Mouse (Mus musculus) midbrain, postnatal 0 days (tissue): ENCODE measurements around the gene Pcyox1. TPM values are rescaled to one million over a fixed set of nuclear protein-coding genes. Genes with fewer than 3 reads are reported as not detected.

Source experiments
- ATAC-seq: fragments of 200-750 bp; cut with Nextera tagmentation; 2 replicates; pipeline ENCODE4 v1.8.0; 2017; ENCODE audit warnings: moderate number of reproducible peaks, mild to moderate bottlenecking, moderate TSS enrichment, moderate library complexity; ENCODE audit not compliant: low FRiP score
- DNase-seq: peaks from one replicate; pipeline ENCODE4 v3.0.0-alpha.2; 2015; ENCODE audit warnings: low spot score
- H3K27ac ChIP-seq: fragments of 300-500 bp; sonication (generic); 2 replicates; pipeline ENCODE4 v1.5.1; 2014; ENCODE audit warnings: low read depth, mild to moderate bottlenecking, low read length, mixed read lengths
- H3K27me3 ChIP-seq: fragments of 300-500 bp; sonication (generic); 2 replicates; pipeline ENCODE4 v1.6.1; 2014; ENCODE audit warnings: low read length, control low read depth, mixed read lengths; ENCODE audit not compliant: insufficient read depth
- H3K36me3 ChIP-seq: fragments of 300-500 bp; sonication (generic); 2 replicates; pipeline ENCODE4 v1.6.1; 2014; ENCODE audit warnings: low read length, control low read depth, mixed read lengths; ENCODE audit not compliant: insufficient read depth
- H3K4me1 ChIP-seq: fragments of 300-500 bp; sonication (generic); 2 replicates; pipeline ENCODE4 v1.6.1; 2014; ENCODE audit warnings: mild to moderate bottlenecking, control low read depth, antibody characterized with exemption, low read length, mixed read lengths; ENCODE audit not compliant: insufficient read depth
- H3K4me2 ChIP-seq: fragments of 300-500 bp; sonication (generic); 2 replicates; pipeline ENCODE4 v1.6.1; 2014; ENCODE audit warnings: low read depth, mild to moderate bottlenecking, low read length, mixed read lengths; ENCODE audit not compliant: poor library complexity, severe bottlenecking
- H3K4me3 ChIP-seq: fragments of 300-500 bp; sonication (generic); 2 replicates; pipeline ENCODE4 v1.5.1; 2014; ENCODE audit warnings: low read depth, mild to moderate bottlenecking, low read length, moderate library complexity
- H3K9ac ChIP-seq: fragments of 300-500 bp; sonication (generic); replicated peaks from 2 replicates; pipeline ENCODE4 v1.6.1; 2014; ENCODE audit warnings: mild to moderate bottlenecking, low read length, moderate library complexity, mixed read lengths; ENCODE audit not compliant: poor library complexity, severe bottlenecking
- H3K9me3 ChIP-seq: fragments of 300-500 bp; sonication (generic); 2 replicates; pipeline ENCODE4 v1.6.1; 2016; ENCODE audit warnings: low read length, control low read depth
- CTCF ChIP-seq: IDR thresholded peaks from 2 replicates; pipeline ENCODE4 v1.5.1; 2016; ENCODE audit warnings: antibody characterized with exemption, mild to moderate bottlenecking
- WGBS: fragments of 180-500 bp; shearing (Covaris S2); extraction: QIAGEN DNeasy Blood & Tissue Kit; methylation state at CpG from one replicate; pipeline ENCODE4 v1.1.7; 2014; 5-methylcytosine and 5-hydroxymethylcytosine counted together
- polyA plus RNA-seq: library from polyadenylated mRNA; unstranded; fragments of >200 nt; fragmentation: Nextera tagmentation; extraction: Ambion mirVana; gene quantifications from 2 replicates; pipeline ENCODE4 v1.2.1, GENCODE M21; 2015
- total RNA-seq: library from RNA; depleted of rRNA; stranded (reverse); fragments of >200 nt; gene quantifications from 2 replicates; pipeline ENCODE4 v1.2.3, GENCODE M21; 2014

Pcyox1 gene
- total and polyA plus RNA-seq, 2 experiments from 2014 or later, result 95.4 to 108 TPM

DNA sequence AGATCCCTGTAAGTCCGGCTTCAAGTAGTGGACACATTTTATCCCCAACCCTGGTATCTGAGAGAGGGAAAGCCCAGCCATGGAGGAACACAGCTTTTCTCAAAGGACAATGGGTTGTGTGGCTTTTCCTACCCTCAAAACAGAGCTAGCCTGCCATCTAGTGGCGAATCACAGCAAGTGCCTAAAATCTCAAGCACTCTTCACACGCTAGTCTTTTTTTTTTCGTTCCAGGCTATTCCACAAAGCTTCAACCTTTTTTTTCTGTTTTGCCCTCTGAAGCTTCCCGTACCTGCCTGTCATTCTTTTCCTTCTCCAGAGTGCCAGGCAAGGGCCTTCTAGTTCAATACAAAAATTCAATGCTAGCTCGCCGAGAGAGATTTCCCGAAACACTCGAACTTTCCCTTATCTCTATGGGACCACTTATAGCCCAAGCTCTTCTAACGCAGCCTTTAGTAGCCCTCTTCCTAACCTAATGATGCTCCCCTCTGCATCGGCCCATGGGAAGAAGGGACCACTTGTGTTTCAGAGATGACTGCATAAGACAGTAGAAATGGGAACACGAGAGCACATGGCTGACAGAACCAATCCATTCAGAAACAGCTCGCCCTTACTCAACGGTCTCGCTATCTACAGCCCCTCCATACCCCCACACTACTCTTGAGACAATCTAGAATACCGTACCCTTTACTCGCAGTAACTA is 32.4 kb downstream of the Pcyox1 start:
- Histone ChIP-seq H3K4me3 (peak overlapping the region; percentile 58), H3K27ac (peak overlapping the region; percentile 86), H3K9me3 (no peaks in the 10 kb centered on the region), H3K4me2 (peak overlapping the region; percentile 87), H3K4me1 (peaks cover 2% of the 10 kb centered on the region; the same call in 1 of the 2 replicates), H3K9ac (peak overlapping the region; percentile 79), H3K27me3 (no peaks in the 10 kb centered on the region), H3K36me3 (peaks cover 7% of the 10 kb centered on the region)
- TF ChIP-seq CTCF, result peak; percentile 98
- DNase-seq, result peak; percentile 92
- WGBS, result 1% methylated on average over 17 of the region's 17 CpGs
- ATAC-seq, result peak; percentile 55

DNA sequence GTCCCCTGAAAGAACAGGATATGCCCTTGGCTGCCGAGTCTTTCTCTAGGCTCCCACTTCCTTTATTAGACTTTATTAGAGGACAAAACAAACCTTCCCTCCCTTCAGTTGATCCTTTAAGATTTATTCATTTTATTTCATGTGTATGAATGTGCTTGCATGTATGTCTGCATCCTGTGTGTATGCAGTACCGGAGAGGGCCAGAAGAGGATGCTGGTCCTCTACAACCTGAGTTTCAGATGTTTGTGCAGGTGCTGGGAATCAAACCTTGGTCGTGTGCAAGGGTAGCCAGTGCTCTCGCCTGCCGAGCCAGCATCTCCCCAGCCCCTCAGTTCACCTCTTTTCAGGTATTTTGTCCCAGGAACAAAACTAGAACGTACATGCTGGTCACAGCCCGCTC is 35.6 kb downstream of the Pcyox1 start:
- Histone ChIP-seq H3K4me3 (no peak overlapping the region), H3K9ac (no peak overlapping the region), H3K27ac (no peak overlapping the region), H3K36me3 (no peaks in the 10 kb centered on the region), H3K9me3 (no peaks in the 10 kb centered on the region), H3K4me2 (no peak overlapping the region), H3K27me3 (no peaks in the 10 kb centered on the region), H3K4me1 (peaks cover 2% of the 10 kb centered on the region; the same call in 1 of the 2 replicates)
- WGBS, result 95% methylated on average over 7 of the region's 7 CpGs
- peak; percentile 14; the same call in 1 of the 2 replicates for TF ChIP-seq CTCF
- DNase-seq (no peak), ATAC-seq (no peak)

DNA sequence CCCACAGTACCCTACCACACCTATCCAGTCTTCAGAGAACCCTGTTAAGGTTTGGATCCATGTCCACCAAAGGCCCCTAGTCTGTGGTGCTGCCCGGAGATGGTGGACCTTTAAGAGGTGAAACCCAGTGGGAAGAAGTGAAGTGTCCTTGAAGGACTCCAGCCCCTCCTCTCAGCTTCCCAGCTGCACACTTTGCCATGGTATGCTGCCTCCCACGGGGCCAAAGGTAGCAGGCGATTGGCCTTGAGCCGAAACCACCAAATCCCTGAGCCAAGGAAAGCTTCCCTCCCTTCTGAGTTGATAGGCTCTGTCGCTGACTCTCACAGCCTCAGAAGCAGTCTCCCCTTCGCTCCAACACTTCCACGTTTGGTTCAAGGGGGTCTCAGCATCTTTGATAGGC is 36.3 kb downstream of the Pcyox1 start:
- no peaks in the 10 kb centered on the region for H3K36me3 ChIP-seq
- TF ChIP-seq CTCF, result no peak
- no peak overlapping the region for H3K27ac ChIP-seq
- H3K9ac ChIP-seq, result no peak overlapping the region
- H3K4me3 ChIP-seq, result no peak overlapping the region
- H3K4me2 ChIP-seq, result no peak overlapping the region
- no peak for ATAC-seq
- DNase-seq, result no peak
- WGBS, result 76% methylated on average over 7 of the region's 7 CpGs
- no peaks in the 10 kb centered on the region for H3K27me3 ChIP-seq
- no peaks in the 10 kb centered on the region for H3K9me3 ChIP-seq
- no peaks in the 10 kb centered on the region for H3K4me1 ChIP-seq

DNA sequence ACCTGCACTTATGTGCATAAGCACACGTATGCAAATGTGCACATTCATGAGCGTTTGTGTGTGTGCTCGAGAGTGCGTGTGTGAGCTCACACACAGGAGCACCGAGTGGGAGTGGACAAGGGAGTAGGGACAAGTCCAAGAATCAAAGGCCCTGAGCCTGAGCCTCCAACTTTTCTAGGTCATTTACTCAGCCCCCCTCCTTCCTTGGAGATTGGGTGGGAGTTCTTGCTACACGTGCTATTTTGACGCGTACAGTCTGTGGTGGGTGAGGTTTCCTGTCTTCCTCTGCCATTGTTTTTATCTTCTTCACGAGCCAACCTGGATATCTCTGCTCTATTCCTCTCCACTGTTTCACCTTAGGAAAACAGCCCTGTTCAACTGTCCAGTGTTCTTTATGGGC is 40.0 kb downstream of the Pcyox1 start:
- WGBS, result 81% methylated on average over 9 of the region's 9 CpGs
- Histone ChIP-seq H3K4me1 (no peaks in the 10 kb centered on the region), H3K4me3 (no peak overlapping the region), H3K27me3 (no peaks in the 10 kb centered on the region), H3K36me3 (no peaks in the 10 kb centered on the region), H3K27ac (no peak overlapping the region), H3K9ac (no peak overlapping the region), H3K4me2 (no peak overlapping the region), H3K9me3 (no peaks in the 10 kb centered on the region)
- DNase-seq, result no peak
- ATAC-seq, result no peak
- no peak for TF ChIP-seq CTCF

DNA sequence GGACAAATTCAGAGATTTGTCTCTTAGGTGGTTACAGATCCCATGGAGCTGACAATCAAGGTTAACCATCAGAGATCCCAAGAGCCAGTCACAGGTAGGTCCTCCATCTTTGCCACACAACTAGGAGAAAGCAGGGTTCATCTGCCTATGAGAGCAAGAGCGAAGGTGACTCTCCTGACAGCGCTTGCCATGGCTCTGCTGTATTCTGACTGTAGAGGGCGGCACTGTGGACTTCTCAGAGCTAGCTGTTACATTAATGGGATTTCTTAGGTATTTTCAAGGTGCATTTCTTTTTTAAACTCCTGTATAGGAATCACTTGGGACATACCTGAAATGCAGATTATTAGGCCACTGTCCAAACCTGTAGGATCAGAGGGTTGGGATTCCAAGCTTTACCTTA is 42.0 kb downstream of the Pcyox1 start:
- Histone ChIP-seq H3K27ac (no peak overlapping the region), H3K9me3 (no peaks in the 10 kb centered on the region), H3K4me1 (no peaks in the 10 kb centered on the region), H3K4me3 (no peak overlapping the region), H3K36me3 (no peaks in the 10 kb centered on the region), H3K27me3 (no peaks in the 10 kb centered on the region), H3K4me2 (no peak overlapping the region), H3K9ac (no peak overlapping the region)
- DNase-seq (no peak), ATAC-seq (no peak)
- no peak for TF ChIP-seq CTCF
- 53% methylated on average over 3 of the region's 3 CpGs for WGBS

DNA sequence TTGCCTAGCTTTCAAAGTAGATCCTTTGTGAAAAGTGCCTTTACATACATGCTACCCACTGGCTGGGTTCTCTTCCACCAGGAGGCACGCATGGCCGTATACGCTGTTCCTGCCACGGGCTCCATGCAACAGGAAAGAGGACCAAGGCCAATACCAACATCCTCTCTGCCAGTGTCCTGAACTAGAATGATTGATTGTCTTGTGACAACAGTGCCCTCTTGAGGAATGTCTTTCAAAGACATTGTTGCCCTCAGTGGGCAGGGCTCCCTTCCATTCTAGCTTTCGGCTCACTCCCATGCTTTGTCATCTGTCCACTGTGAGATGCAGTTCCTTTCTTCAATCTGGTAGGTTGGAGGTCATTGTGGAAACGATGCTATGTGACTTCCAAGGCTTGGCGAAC is 47.7 kb downstream of the Pcyox1 start:
- Histone ChIP-seq H3K27me3 (no peaks in the 10 kb centered on the region), H3K4me2 (no peak overlapping the region)

More for the DNA sequence above, 47.7 kb downstream of the Pcyox1 start:
- no peaks in the 10 kb centered on the region for H3K36me3 ChIP-seq
- H3K27ac ChIP-seq, result no peak overlapping the region
- no peak overlapping the region for H3K9ac ChIP-seq
- peak; percentile 66 for TF ChIP-seq CTCF
- no peak for ATAC-seq
- H3K4me1 ChIP-seq, result no peaks in the 10 kb centered on the region
- peak; percentile 48 for DNase-seq
- no peaks in the 10 kb centered on the region for H3K9me3 ChIP-seq
- no peak overlapping the region for H3K4me3 ChIP-seq
- WGBS, result 47% methylated on average over 7 of the region's 7 CpGs
